Mouse (Mus musculus) limb, embryonic 15.5 days (tissue): ENCODE data around the gene Trim56. TPM values are rescaled to one million over a fixed set of nuclear protein-coding genes. Genes with fewer than 3 reads are reported as not detected.

ENCODE experiments used
- ATAC-seq: fragments of 200-750 bp; cut with Nextera tagmentation; 2 replicates; pipeline ENCODE4 v1.8.0; 2017; ENCODE audit warnings: low read depth, moderate TSS enrichment; ENCODE audit not compliant: insufficient number of reproducible peaks, low FRiP score, low TSS enrichment
- H3K27ac ChIP-seq: fragments of 300-500 bp; sonication (generic); 2 replicates; pipeline ENCODE4 v1.5.1; 2015; ENCODE audit warnings: moderate library complexity, mild to moderate bottlenecking, inconsistent platforms
- H3K27me3 ChIP-seq: fragments of 300-500 bp; sonication (generic); 2 replicates; pipeline ENCODE4 v1.6.1; 2015; ENCODE audit warnings: inconsistent platforms
- H3K36me3 ChIP-seq: fragments of 300-500 bp; sonication (generic); 2 replicates; pipeline ENCODE4 v1.6.1; 2015; ENCODE audit warnings: inconsistent platforms
- H3K4me1 ChIP-seq: fragments of 300-500 bp; sonication (generic); 2 replicates; pipeline ENCODE4 v1.6.1; 2015; ENCODE audit warnings: inconsistent platforms
- H3K4me2 ChIP-seq: fragments of 300-500 bp; sonication (generic); 2 replicates; pipeline ENCODE4 v1.6.1; 2015; ENCODE audit warnings: mild to moderate bottlenecking, inconsistent platforms
- H3K4me3 ChIP-seq: fragments of 300-500 bp; sonication (generic); 2 replicates; pipeline ENCODE4 v1.5.1; 2015; ENCODE audit warnings: mild to moderate bottlenecking, inconsistent platforms
- H3K9ac ChIP-seq: fragments of 300-500 bp; sonication (generic); 2 replicates; pipeline ENCODE4 v1.6.1; 2015; ENCODE audit warnings: inconsistent platforms
- H3K9me3 ChIP-seq: fragments of 300-500 bp; sonication (generic); 2 replicates; pipeline ENCODE4 v1.6.1; 2016; ENCODE audit warnings: inconsistent platforms
- WGBS: fragments of 180-500 bp; shearing (Covaris S2); methylation state at CpG from one replicate; pipeline ENCODE4 v1.1.7; 2015; 5-methylcytosine and 5-hydroxymethylcytosine counted together
- polyA plus RNA-seq: library from polyadenylated mRNA; unstranded; fragments of >200 nt; fragmentation: Nextera tagmentation; extraction: Ambion mirVana; gene quantifications from 2 replicates; pipeline ENCODE4 v1.2.1, GENCODE M21; 2015

Gene Trim56
- polyA plus RNA-seq, 1 experiment from 2014 or later, result 7.6 TPM

- H3K4me2 ChIP-seq, result no peak overlapping the region
- no peak overlapping the region for H3K9ac ChIP-seq
- H3K27ac ChIP-seq, result no peak overlapping the region
- no peaks in the 10 kb centered on the region for H3K9me3 ChIP-seq
- 0 out of 2 replicates have a peak, but pooled peaks cover 11% of the 10 kb centered on the region for H3K4me1 ChIP-seq
- no peaks in the 10 kb centered on the region for H3K27me3 ChIP-seq
- H3K4me3 ChIP-seq, result no peak overlapping the region
- no peak for ATAC-seq
- 6% methylated on average over 6 of the region's 6 CpGs for WGBS
- H3K36me3 ChIP-seq, result peaks cover 5% of the 10 kb centered on the region; the same call in 1 of the 2 replicates
These were observed 9.0 kb downstream of the Trim56 start for GRCm38 (mm10) chr5:137107024-137107423.

GRCm38 (mm10) chr5:137106434-137106833, 9.6 kb downstream of the Trim56 start:
- no peak for ATAC-seq
- H3K4me2 ChIP-seq, result no peak overlapping the region
- H3K27ac ChIP-seq, result no peak overlapping the region
- no peaks in the 10 kb centered on the region for H3K27me3 ChIP-seq
- H3K36me3 ChIP-seq, result peaks cover 5% of the 10 kb centered on the region; the same call in 1 of the 2 replicates
- 0 out of 2 replicates have a peak, but pooled peaks cover 11% of the 10 kb centered on the region for H3K4me1 ChIP-seq
- no peak overlapping the region for H3K4me3 ChIP-seq
- H3K9me3 ChIP-seq, result no peaks in the 10 kb centered on the region
- no peak overlapping the region for H3K9ac ChIP-seq
- 74% methylated on average over 4 of the region's 4 CpGs for WGBS

GRCm38 (mm10) chr5:137103969-137104368, 12.0 kb downstream of the Trim56 start:
- ATAC-seq, result no peak
- no peak overlapping the region for H3K9ac ChIP-seq
- H3K27me3 ChIP-seq, result no peaks in the 10 kb centered on the region
- H3K27ac ChIP-seq, result no peak overlapping the region
- no peaks in the 10 kb centered on the region for H3K9me3 ChIP-seq
- H3K4me1 ChIP-seq, result 0 out of 2 replicates have a peak, but pooled peaks cover 11% of the 10 kb centered on the region
- 88% methylated on average over 2 of the region's 2 CpGs for WGBS
- no peak overlapping the region for H3K4me2 ChIP-seq
- H3K4me3 ChIP-seq, result no peak overlapping the region
- no peaks in the 10 kb centered on the region for H3K36me3 ChIP-seq

- no peak overlapping the region for H3K4me3 ChIP-seq
- H3K4me1 ChIP-seq, result 0 out of 2 replicates have a peak, but pooled peaks cover 11% of the 10 kb centered on the region
- no peak overlapping the region for H3K4me2 ChIP-seq
- ATAC-seq, result no peak
- H3K27ac ChIP-seq, result no peak overlapping the region
- no peak overlapping the region for H3K9ac ChIP-seq
- no peaks in the 10 kb centered on the region for H3K36me3 ChIP-seq
- 68% methylated on average over 28 of the region's 28 CpGs for WGBS
- H3K9me3 ChIP-seq, result no peaks in the 10 kb centered on the region
- H3K27me3 ChIP-seq, result no peaks in the 10 kb centered on the region
These were observed 13.2 kb downstream of the Trim56 start for GRCm38 (mm10) chr5:137102575-137103522.

- Histone ChIP-seq H3K4me2 (no peak overlapping the region), H3K4me1 (0 out of 2 replicates have a peak, but pooled peaks cover 11% of the 10 kb centered on the region), H3K27me3 (no peaks in the 10 kb centered on the region), H3K9me3 (no peaks in the 10 kb centered on the region), H3K9ac (no peak overlapping the region), H3K27ac (no peak overlapping the region), H3K36me3 (no peaks in the 10 kb centered on the region), H3K4me3 (no peak overlapping the region)
- WGBS, result 73% methylated on average over 10 of the region's 10 CpGs
- no peak for ATAC-seq
These were observed 13.9 kb downstream of the Trim56 start for GRCm38 (mm10) chr5:137102078-137102477.

GRCm38 (mm10) chr5:137100660-137101059, 15.3 kb downstream of the Trim56 start:
- no peak overlapping the region for H3K4me3 ChIP-seq
- no peak for ATAC-seq
- H3K4me1 ChIP-seq, result peaks cover 14% of the 10 kb centered on the region; the same call in 1 of the 2 replicates
- H3K9ac ChIP-seq, result no peak overlapping the region
- WGBS, result 35% methylated on average over 4 of the region's 4 CpGs
- H3K27me3 ChIP-seq, result no peaks in the 10 kb centered on the region
- no peaks in the 10 kb centered on the region for H3K36me3 ChIP-seq
- no peaks in the 10 kb centered on the region for H3K9me3 ChIP-seq
- H3K27ac ChIP-seq, result no peak overlapping the region
- H3K4me2 ChIP-seq, result no peak overlapping the region

GRCm38 (mm10) chr5:137098418-137098817, 17.6 kb downstream of the Trim56 start:
- ATAC-seq, result no peak
- Histone ChIP-seq H3K36me3 (no peaks in the 10 kb centered on the region), H3K4me2 (no peak overlapping the region), H3K27me3 (no peaks in the 10 kb centered on the region), H3K4me1 (peaks cover 14% of the 10 kb centered on the region; the same call in 1 of the 2 replicates), H3K27ac (no peak overlapping the region), H3K9me3 (no peaks in the 10 kb centered on the region), H3K9ac (no peak overlapping the region), H3K4me3 (no peak overlapping the region)
- 67% methylated on average over 11 of the region's 11 CpGs for WGBS

GRCm38 (mm10) chr5:137096037-137096436, 20.0 kb downstream of the Trim56 start:
- H3K9ac ChIP-seq, result no peak overlapping the region
- no peaks in the 10 kb centered on the region for H3K9me3 ChIP-seq
- no peak for ATAC-seq
- H3K4me1 ChIP-seq, result peaks cover 3% of the 10 kb centered on the region
- H3K36me3 ChIP-seq, result no peaks in the 10 kb centered on the region
- no peak overlapping the region for H3K27ac ChIP-seq
- WGBS, result 18% methylated on average over 1 of the region's 1 CpGs
- no peak overlapping the region for H3K4me3 ChIP-seq
- no peak overlapping the region for H3K4me2 ChIP-seq
- H3K27me3 ChIP-seq, result no peaks in the 10 kb centered on the region

GRCm38 (mm10) chr5:137095135-137095534, 20.9 kb downstream of the Trim56 start:
- Histone ChIP-seq H3K4me2 (no peak overlapping the region), H3K27ac (no peak overlapping the region), H3K4me1 (peaks cover 3% of the 10 kb centered on the region), H3K4me3 (no peak overlapping the region), H3K9me3 (no peaks in the 10 kb centered on the region), H3K36me3 (no peaks in the 10 kb centered on the region), H3K27me3 (no peaks in the 10 kb centered on the region), H3K9ac (no peak overlapping the region)
- 82% methylated on average over 10 of the region's 10 CpGs for WGBS
- ATAC-seq, result no peak

GRCm38 (mm10) chr5:137093720-137094119, 22.3 kb downstream of the Trim56 start:
- no peak overlapping the region for H3K4me2 ChIP-seq
- H3K9me3 ChIP-seq, result no peaks in the 10 kb centered on the region
- H3K36me3 ChIP-seq, result no peaks in the 10 kb centered on the region
- H3K27me3 ChIP-seq, result no peaks in the 10 kb centered on the region
- no peak overlapping the region for H3K27ac ChIP-seq
- no peak for ATAC-seq
- WGBS, result 75% methylated on average over 9 of the region's 9 CpGs
- no peak overlapping the region for H3K4me3 ChIP-seq
- peaks cover 3% of the 10 kb centered on the region for H3K4me1 ChIP-seq
- H3K9ac ChIP-seq, result no peak overlapping the region

GRCm38 (mm10) chr5:137091560-137091959, 24.4 kb downstream of the Trim56 start:
- no peaks in the 10 kb centered on the region for H3K9me3 ChIP-seq
- H3K27me3 ChIP-seq, result no peaks in the 10 kb centered on the region
- H3K4me2 ChIP-seq, result no peak overlapping the region
- WGBS, result 50% methylated on average over 6 of the region's 6 CpGs
- H3K9ac ChIP-seq, result no peak overlapping the region
- H3K27ac ChIP-seq, result peak overlapping the region; percentile 18; the same call in 1 of the 2 replicates
- no peak for ATAC-seq
- H3K36me3 ChIP-seq, result no peaks in the 10 kb centered on the region
- no peak overlapping the region for H3K4me3 ChIP-seq
- H3K4me1 ChIP-seq, result peaks cover 3% of the 10 kb centered on the region

GRCm38 (mm10) chr5:137090870-137091269, 25.1 kb downstream of the Trim56 start:
- no peak overlapping the region for H3K4me3 ChIP-seq
- H3K4me1 ChIP-seq, result peaks cover 2% of the 10 kb centered on the region
- no peak overlapping the region for H3K4me2 ChIP-seq
- WGBS, result 65% methylated on average over 10 of the region's 10 CpGs
- no peaks in the 10 kb centered on the region for H3K27me3 ChIP-seq
- H3K27ac ChIP-seq, result no peak overlapping the region
- H3K9ac ChIP-seq, result no peak overlapping the region
- no peaks in the 10 kb centered on the region for H3K9me3 ChIP-seq
- H3K36me3 ChIP-seq, result no peaks in the 10 kb centered on the region
- no peak for ATAC-seq
